Comparison of ENCODE assay signal across 8 mouse cellular contexts in genomic region chr4:40850582-40850981, GRCm38 (mm10). TPM values are rescaled to one million over a fixed set of nuclear protein-coding genes. Genes with fewer than 3 reads are reported as not detected.
A peak's percentile ranks its signal among the peaks of the same experiment; 100 is the strongest.
DNase-seq lines count a peak whose midpoint lies in the region; ATAC-seq and TF ChIP-seq lines count a peak whose summit lies in the region.

No protein-coding gene starts in this region.

- H3K4me3 ChIP-seq in forebrain, embryonic 13.5 days = no peak overlapping the region
- no peak overlapping the region for H3K4me3 ChIP-seq in forebrain, embryonic 15.5 days
- peak overlapping the region; percentile 82 for H3K4me3 ChIP-seq in heart, postnatal 0 days (ENCODE audit: low read depth, low read length)

- H3K4me1 ChIP-seq in forebrain, embryonic 13.5 days = peaks cover 55% of the 10 kb centered on the region
- peaks cover 41% of the 10 kb centered on the region for H3K4me1 ChIP-seq in forebrain, embryonic 15.5 days
- H3K4me1 ChIP-seq in heart, postnatal 0 days (ENCODE audit: control insufficient read depth, insufficient read depth) = peaks cover 54% of the 10 kb centered on the region

- no peaks in the 10 kb centered on the region for H3K27me3 ChIP-seq in forebrain, embryonic 13.5 days
- no peaks in the 10 kb centered on the region for H3K27me3 ChIP-seq in forebrain, embryonic 15.5 days
- no peaks in the 10 kb centered on the region for H3K27me3 ChIP-seq in heart, postnatal 0 days (ENCODE audit: control insufficient read depth, insufficient read depth, low read length)

- no peaks in the 10 kb centered on the region for H3K36me3 ChIP-seq in forebrain, embryonic 13.5 days (ENCODE audit: poor library complexity, severe bottlenecking)
- no peaks in the 10 kb centered on the region for H3K36me3 ChIP-seq in forebrain, embryonic 15.5 days
- H3K36me3 ChIP-seq in heart, postnatal 0 days (replicated peaks; ENCODE audit: control insufficient read depth, insufficient read depth, low read length) = no peaks in the 10 kb centered on the region; the same call in 1 of the 2 replicates

- H3K27ac ChIP-seq in forebrain, embryonic 13.5 days = no peak overlapping the region
- H3K27ac ChIP-seq in forebrain, embryonic 15.5 days (replicated peaks) = no peak overlapping the region
- H3K27ac ChIP-seq in heart, postnatal 0 days (ENCODE audit: low read depth) = peak overlapping the region; percentile 97

- peak overlapping the region; percentile 86 for H3K4me2 ChIP-seq in forebrain, embryonic 13.5 days
- no peak overlapping the region for H3K4me2 ChIP-seq in forebrain, embryonic 15.5 days (replicated peaks)
- peak overlapping the region; percentile 70 for H3K4me2 ChIP-seq in heart, postnatal 0 days (ENCODE audit: low read depth, low read length)

- 89% methylated on average over 5 of the region's 5 CpGs for WGBS in forebrain, embryonic 13.5 days
- 93% methylated on average over 5 of the region's 5 CpGs for WGBS in forebrain, embryonic 15.5 days
- 7% methylated on average over 5 of the region's 5 CpGs for WGBS in heart, postnatal 0 days

- no peaks in the 10 kb centered on the region for H3K9me3 ChIP-seq in forebrain, embryonic 13.5 days (replicated peaks)
- H3K9me3 ChIP-seq in forebrain, embryonic 15.5 days = no peaks in the 10 kb centered on the region
- H3K9me3 ChIP-seq in heart, postnatal 0 days (replicated peaks; ENCODE audit: control insufficient read depth, low read length) = no peaks in the 10 kb centered on the region

- peak; percentile 56; the same call in 1 of the 2 replicates for TF ChIP-seq EP300 in heart, postnatal 0 days (IDR thresholded peaks at IDR 0.05; ENCODE audit: low read depth)

- ATAC-seq in forebrain, embryonic 13.5 days = no peak
- ATAC-seq in forebrain, embryonic 15.5 days (replicated peaks) = no peak
- ATAC-seq in heart, postnatal 0 days (ENCODE audit: insufficient read depth, low read depth) = no peak
- ATAC-seq in inflammation-experienced regulatory T-cells, adult 6 months = no peak

- peak; percentile 75 for DNase-seq in adrenal gland, postnatal 14 days
- no peak for DNase-seq in heart, postnatal 0 days (ENCODE audit: low spot score)
- peak; percentile 45 for DNase-seq in lung, postnatal 10 days
- no peak for DNase-seq in thymus, postnatal 4 days
- DNase-seq in left cerebral cortex, adult 18-20 months (ENCODE audit: low spot score in 2 of 2) = no peak

- no peak for TF ChIP-seq CTCF in heart, postnatal 0 days (IDR thresholded peaks at IDR 0.05; ENCODE audit: low read depth)

- no peak overlapping the region for H3K9ac ChIP-seq in forebrain, embryonic 13.5 days
- H3K9ac ChIP-seq in forebrain, embryonic 15.5 days (replicated peaks) = no peak overlapping the region
- H3K9ac ChIP-seq in heart, postnatal 0 days (replicated peaks; ENCODE audit: low read depth, low read length) = peak overlapping the region; percentile 89; the same call in 1 of the 2 replicates

RNA-seq across cellular contexts. Expression of gene B4galt1, which starts 3.2 kb away (rescaled TPM):
- polyA plus RNA-seq in forebrain, embryonic 13.5 days (2015; fragmentation: Nextera tagmentation; extraction: Ambion mirVana) = 7.8 and 9.1 TPM in 2 replicates
- polyA plus RNA-seq in forebrain, embryonic 15.5 days (2015; fragmentation: Nextera tagmentation; extraction: Ambion mirVana) = 7.0 and 7.3 TPM in 2 replicates
- total RNA-seq in adrenal gland, postnatal 14 days (2021) = 69.4 and 70.5 TPM in 2 replicates
- total RNA-seq in heart, postnatal 0 days (2014; rRNA removed; ENCODE audit: low replicate concordance) = 125 and 129 TPM in 2 replicates
- 49.6 and 50.3 TPM in 2 replicates for polyA plus RNA-seq in heart, postnatal 0 days (2015; fragmentation: Nextera tagmentation; extraction: Ambion mirVana)
- polyA plus RNA-seq in inflammation-experienced regulatory T-cells, adult 6 months (2017; shearing (Covaris generic)) = 10 to 100 TPM; 47.2 to 79.0 (median 56.0) TPM
- total RNA-seq in left cerebral cortex, adult 18-20 months (2021) = 1 to 10 TPM; 4.7 to 5.4 TPM

Comparison
In these comparisons a context has a peak if more than half of its experiments do, and no peak if none do; other contexts are left out.
1. DNase-seq: peak in adrenal gland, postnatal 14 days (single experiment) and lung, postnatal 10 days (single experiment); none in heart, postnatal 0 days (single experiment), thymus, postnatal 4 days (single experiment) and left cerebral cortex, adult 18-20 months (0 of 2).